Mouse (Mus musculus) heart, embryonic 11.5 days (tissue): ENCODE results near the gene Pnma1. TPM values are rescaled to one million over a fixed set of nuclear protein-coding genes. Genes with fewer than 3 reads are reported as not detected.
"Not testable (repeated sequence)": the region's sequence is repeated elsewhere in the genome, so short reads cannot be mapped to it uniquely, and the experiment has no call there.

Source experiments
- ATAC-seq: fragments of 200-750 bp; cut with Nextera tagmentation; replicated peaks from 2 replicates; pipeline ENCODE4 v1.8.0; 2017; ENCODE audit warnings: moderate library complexity; ENCODE audit not compliant: insufficient number of reproducible peaks, low FRiP score, low TSS enrichment
- H3K27ac ChIP-seq: fragments of 300-500 bp; sonication (generic); 2 replicates; pipeline ENCODE4 v1.5.1; 2014; ENCODE audit warnings: mild to moderate bottlenecking, low read depth, low read length
- H3K27me3 ChIP-seq: fragments of 300-500 bp; sonication (generic); 2 replicates; pipeline ENCODE4 v1.6.1; 2014; ENCODE audit warnings: mild to moderate bottlenecking, low read length, mixed read lengths; ENCODE audit not compliant: control insufficient read depth, insufficient read depth
- H3K36me3 ChIP-seq: fragments of 300-500 bp; sonication (generic); 2 replicates; pipeline ENCODE4 v1.6.1; 2014; ENCODE audit warnings: mild to moderate bottlenecking, low read length, moderate library complexity, mixed read lengths; ENCODE audit not compliant: control insufficient read depth, insufficient read depth
- H3K4me1 ChIP-seq: fragments of 300-500 bp; sonication (generic); 2 replicates; pipeline ENCODE4 v1.6.1; 2014; ENCODE audit warnings: low read length; ENCODE audit not compliant: control insufficient read depth, insufficient read depth
- H3K4me2 ChIP-seq: fragments of 300-500 bp; sonication (generic); 2 replicates; pipeline ENCODE4 v1.6.1; 2014; ENCODE audit warnings: mild to moderate bottlenecking, moderate library complexity
- H3K4me3 ChIP-seq: fragments of 300-500 bp; sonication (generic); 2 replicates; pipeline ENCODE4 v1.5.1; 2014; ENCODE audit warnings: low read depth, low read length
- H3K9ac ChIP-seq: fragments of 300-500 bp; sonication (generic); 2 replicates; pipeline ENCODE4 v1.6.1; 2014; ENCODE audit warnings: mild to moderate bottlenecking, low read depth, low read length, moderate library complexity
- H3K9me3 ChIP-seq: fragments of 300-500 bp; sonication (generic); replicated peaks from 2 replicates; pipeline ENCODE4 v1.6.1; 2016; ENCODE audit warnings: low read length; ENCODE audit not compliant: control insufficient read depth
- WGBS: fragments of 180-500 bp; shearing (Covaris S2); extraction: QIAGEN DNeasy Blood & Tissue Kit; methylation state at CpG from one replicate; pipeline ENCODE4 v1.1.7; 2014; ENCODE audit not compliant: insufficient replicate concordance; 5-methylcytosine and 5-hydroxymethylcytosine counted together
- polyA plus RNA-seq: library from polyadenylated mRNA; unstranded; fragments of >200 nt; fragmentation: Nextera tagmentation; extraction: Ambion mirVana; gene quantifications from 2 replicates; pipeline ENCODE4 v1.2.1, GENCODE M21; 2014

Gene Pnma1
- polyA plus RNA-seq, 1 experiment from 2014 or later, result 0.50 TPM

GRCm38 (mm10) chr12:84114153-84114994 lies 33.9 kb downstream of the Pnma1 start, which contains the start of gene Dnal1:
Dnal1 (plus strand) TSS chr12:84114366.
- Histone ChIP-seq H3K27ac (peak within 1 kb of the TSS; percentile 50; the same call in 1 of the 2 replicates), H3K9me3 (no peaks in the 10 kb centered on the region), H3K27me3 (no peaks in the 10 kb centered on the region), H3K4me1 (no peaks in the 10 kb centered on the region), H3K4me2 (peak within 1 kb of the TSS; percentile 67), H3K36me3 (no peaks in the 10 kb centered on the region), H3K9ac (peak within 1 kb of the TSS; percentile 70), H3K4me3 (peak within 1 kb of the TSS; percentile 79)
- 3% methylated on average over 31 of the region's 35 CpGs for WGBS
- peak; percentile 85 for ATAC-seq

- no peaks in the 10 kb centered on the region for H3K36me3 ChIP-seq
- H3K4me3 ChIP-seq, result peak overlapping the region; percentile 79
- no peaks in the 10 kb centered on the region for H3K9me3 ChIP-seq
- ATAC-seq, result no peak
- 46% methylated on average over 6 of the region's 6 CpGs for WGBS
- peak overlapping the region; percentile 67 for H3K4me2 ChIP-seq
- no peaks in the 10 kb centered on the region for H3K4me1 ChIP-seq
- H3K27ac ChIP-seq, result no peak overlapping the region
- no peak overlapping the region for H3K9ac ChIP-seq
- no peaks in the 10 kb centered on the region for H3K27me3 ChIP-seq
These were observed 34.6 kb downstream of the Pnma1 start for GRCm38 (mm10) chr12:84113676-84114075.

GRCm38 (mm10) chr12:84110814-84111213 lies 37.5 kb downstream of the Pnma1 start:
- H3K4me2 ChIP-seq, result no peak overlapping the region
- H3K9me3 ChIP-seq, result no peaks in the 10 kb centered on the region
- H3K9ac ChIP-seq, result no peak overlapping the region
- H3K27ac ChIP-seq, result no peak overlapping the region
- no peak for ATAC-seq
- no peaks in the 10 kb centered on the region for H3K27me3 ChIP-seq
- no peaks in the 10 kb centered on the region for H3K36me3 ChIP-seq
- 82% methylated on average over 4 of the region's 4 CpGs for WGBS
- no peak overlapping the region for H3K4me3 ChIP-seq
- no peaks in the 10 kb centered on the region for H3K4me1 ChIP-seq

GRCm38 (mm10) chr12:84109924-84110323 lies 38.4 kb downstream of the Pnma1 start:
- H3K9ac ChIP-seq, result no peak overlapping the region
- no peak for ATAC-seq
- whole genome bisulfite sequencing, result 72% methylated on average over 1 of the region's 1 CpGs
- no peaks in the 10 kb centered on the region for H3K27me3 ChIP-seq
- no peak overlapping the region for H3K4me2 ChIP-seq
- no peak overlapping the region for H3K4me3 ChIP-seq
- no peaks in the 10 kb centered on the region for H3K36me3 ChIP-seq
- no peaks in the 10 kb centered on the region for H3K9me3 ChIP-seq
- H3K27ac ChIP-seq, result no peak overlapping the region
- no peaks in the 10 kb centered on the region for H3K4me1 ChIP-seq

GRCm38 (mm10) chr12:84107692-84108091 lies 40.6 kb downstream of the Pnma1 start:
- no peaks in the 10 kb centered on the region for H3K4me1 ChIP-seq
- H3K4me3 ChIP-seq, result no peak overlapping the region
- 58% methylated on average over 1 of the region's 1 CpGs for WGBS
- no peaks in the 10 kb centered on the region for H3K36me3 ChIP-seq
- ATAC-seq, result no peak
- H3K9me3 ChIP-seq, result no peaks in the 10 kb centered on the region
- no peak overlapping the region for H3K27ac ChIP-seq
- no peak overlapping the region for H3K4me2 ChIP-seq
- no peaks in the 10 kb centered on the region for H3K27me3 ChIP-seq
- no peak overlapping the region for H3K9ac ChIP-seq

GRCm38 (mm10) chr12:84107012-84107411 lies 41.3 kb downstream of the Pnma1 start:
- no peaks in the 10 kb centered on the region for H3K27me3 ChIP-seq
- WGBS, result 70% methylated on average over 3 of the region's 3 CpGs
- ATAC-seq, result no peak

GRCm38 (mm10) chr12:84101493-84101845 lies 46.8 kb downstream of the Pnma1 start:
- peak overlapping the region; percentile 88 for H3K4me2 ChIP-seq
- WGBS, result 44% methylated on average over 2 of the region's 2 CpGs
- H3K9me3 ChIP-seq, result no peaks in the 10 kb centered on the region
- H3K27me3 ChIP-seq, result no peaks in the 10 kb centered on the region
- no peak for ATAC-seq
- H3K36me3 ChIP-seq, result no peaks in the 10 kb centered on the region
- peak overlapping the region; percentile 51 for H3K4me3 ChIP-seq
- H3K27ac ChIP-seq, result no peak overlapping the region
- H3K9ac ChIP-seq, result peak overlapping the region; percentile 70; the same call in 1 of the 2 replicates
- H3K4me1 ChIP-seq, result no peaks in the 10 kb centered on the region

More at GRCm38 (mm10) chr12:84107012-84107411, 41.3 kb downstream of the Pnma1 start:
- Histone ChIP-seq H3K4me3 (no peak overlapping the region), H3K9ac (no peak overlapping the region), H3K4me1 (no peaks in the 10 kb centered on the region), H3K9me3 (no peaks in the 10 kb centered on the region), H3K27ac (no peak overlapping the region), H3K36me3 (no peaks in the 10 kb centered on the region), H3K4me2 (no peak overlapping the region)

GRCm38 (mm10) chr12:84100604-84101492 lies 47.4 kb downstream of the Pnma1 start, which contains the start of gene Acot6:
Acot6 (plus strand) TSS chr12:84100654.
- not testable (repeated sequence) for H3K36me3 ChIP-seq, H3K9me3 ChIP-seq, H3K4me1 ChIP-seq, H3K27me3 ChIP-seq, H3K27ac ChIP-seq
- WGBS, result 1% methylated on average over 73 of the region's 80 CpGs
- 0 out of 2 replicates have a peak, but pooled peaks have one; percentile 49 for ATAC-seq
- peak within 1 kb of the TSS; percentile 88 for H3K4me2 ChIP-seq
- H3K4me3 ChIP-seq, result peak within 1 kb of the TSS; percentile 51
- H3K9ac ChIP-seq, result peak within 1 kb of the TSS; percentile 70
